Mouse (Mus musculus): ENCODE data around the gene Sptbn1. TPM values are rescaled to one million over a fixed set of nuclear protein-coding genes. Genes with fewer than 3 reads are reported as not detected.

Sptbn1 gene
- 164 and 178 TPM in 2 replicates for polyA plus RNA-seq (2015; fragmentation: Nextera tagmentation; extraction: Ambion mirVana)

DNA sequence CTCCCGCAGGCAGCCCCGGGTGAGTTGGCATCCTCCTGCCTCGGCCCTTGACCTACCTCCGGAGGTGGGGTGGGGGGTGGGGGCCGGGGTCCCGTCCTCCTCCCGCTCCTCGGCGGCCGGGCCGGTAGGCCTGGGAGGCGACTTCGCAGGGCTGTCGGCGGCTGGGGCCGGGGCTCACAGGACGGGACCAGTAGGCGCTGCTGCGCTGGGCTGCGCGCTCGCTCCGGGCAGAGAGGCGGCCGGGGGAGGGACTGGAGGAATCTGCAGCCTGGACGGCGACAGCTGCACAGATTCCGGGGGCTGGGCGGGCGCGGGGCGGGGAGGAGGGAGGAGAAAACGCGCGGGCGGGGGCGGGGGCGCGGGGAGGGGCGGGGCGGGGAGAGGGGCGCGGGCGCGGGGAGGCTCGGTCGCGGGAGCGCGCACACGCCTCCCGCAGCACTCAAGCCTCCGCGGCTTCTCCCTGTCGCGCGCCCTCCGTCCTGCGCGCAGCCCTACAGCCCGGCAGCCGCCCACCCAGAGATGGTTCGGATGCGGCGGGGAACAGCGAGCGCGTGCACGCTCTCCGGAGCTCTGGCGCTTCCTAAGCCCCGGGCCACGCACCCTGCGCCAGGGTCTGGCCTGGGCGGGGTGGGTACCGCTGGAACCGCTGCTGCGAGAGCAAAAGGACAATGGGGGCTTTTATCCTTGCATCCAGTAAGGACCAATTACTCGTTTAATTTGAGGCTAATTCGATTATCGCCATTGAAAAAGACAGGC lies at the start of gene Sptbn1:
Sptbn1 (minus strand) TSS at position 284 of the 756 bp plus-strand sequence.
- H3K27ac ChIP-seq (ENCODE audit: low read length): peak within 1 kb of the TSS; percentile 99
- no peaks in the 10 kb centered on the region for H3K9me3 ChIP-seq (replicated peaks; ENCODE audit: control insufficient read depth, low read length)
- peaks cover 17% of the 10 kb centered on the region; the same call in 1 of the 2 replicates for H3K4me1 ChIP-seq (ENCODE audit: control insufficient read depth, insufficient read depth, low read length)
- H3K4me3 ChIP-seq (ENCODE audit: low read length): peak within 1 kb of the TSS; percentile 99
- H3K9ac ChIP-seq (ENCODE audit: low read length): peak within 1 kb of the TSS; percentile 100
- WGBS: under 1% methylated on average over 53 of the region's 81 CpGs
- H3K27me3 ChIP-seq (ENCODE audit: control insufficient read depth, insufficient read depth, low read length): no peaks in the 10 kb centered on the region
- H3K36me3 ChIP-seq (ENCODE audit: control insufficient read depth, insufficient read depth): no peaks in the 10 kb centered on the region
- ATAC-seq (replicated peaks; ENCODE audit: extremely low read depth, insufficient read depth, low FRiP score): peak; percentile 93
- H3K4me2 ChIP-seq (ENCODE audit: low read depth, low read length): peak within 1 kb of the TSS; percentile 75

DNA sequence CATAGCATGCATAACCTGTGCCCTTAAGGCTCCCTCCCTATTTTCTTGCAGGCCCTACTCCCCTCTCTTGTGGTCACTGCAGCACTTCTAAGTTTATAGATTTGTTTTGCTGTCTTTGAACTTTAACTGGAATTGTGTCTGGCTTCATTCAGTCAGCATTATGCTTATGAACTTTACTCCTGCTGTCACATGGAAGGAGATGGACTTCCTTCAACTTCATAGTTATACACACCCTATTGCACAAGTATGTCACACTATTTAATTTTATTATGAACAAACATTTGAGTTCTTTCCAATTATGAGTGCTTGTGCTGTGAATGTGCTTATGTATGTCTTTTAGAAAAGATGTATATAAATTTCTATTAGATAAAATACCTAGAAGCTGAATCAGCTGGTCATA lies 26.3 kb upstream of the Sptbn1 start:
- no peaks in the 10 kb centered on the region for H3K36me3 ChIP-seq (ENCODE audit: control insufficient read depth, insufficient read depth)
- peaks cover 34% of the 10 kb centered on the region for H3K4me1 ChIP-seq (ENCODE audit: control insufficient read depth, insufficient read depth, low read length)
- H3K9me3 ChIP-seq (replicated peaks; ENCODE audit: control insufficient read depth, low read length): no peaks in the 10 kb centered on the region
- H3K4me2 ChIP-seq (ENCODE audit: low read depth, low read length): no peak overlapping the region
- H3K9ac ChIP-seq (ENCODE audit: low read length): no peak overlapping the region
- no peaks in the 10 kb centered on the region for H3K27me3 ChIP-seq (ENCODE audit: control insufficient read depth, insufficient read depth, low read length)
- no peak for ATAC-seq (replicated peaks; ENCODE audit: extremely low read depth, insufficient read depth, low FRiP score)
- no peak overlapping the region for H3K4me3 ChIP-seq (ENCODE audit: low read length)
- H3K27ac ChIP-seq (ENCODE audit: low read length): no peak overlapping the region

DNA sequence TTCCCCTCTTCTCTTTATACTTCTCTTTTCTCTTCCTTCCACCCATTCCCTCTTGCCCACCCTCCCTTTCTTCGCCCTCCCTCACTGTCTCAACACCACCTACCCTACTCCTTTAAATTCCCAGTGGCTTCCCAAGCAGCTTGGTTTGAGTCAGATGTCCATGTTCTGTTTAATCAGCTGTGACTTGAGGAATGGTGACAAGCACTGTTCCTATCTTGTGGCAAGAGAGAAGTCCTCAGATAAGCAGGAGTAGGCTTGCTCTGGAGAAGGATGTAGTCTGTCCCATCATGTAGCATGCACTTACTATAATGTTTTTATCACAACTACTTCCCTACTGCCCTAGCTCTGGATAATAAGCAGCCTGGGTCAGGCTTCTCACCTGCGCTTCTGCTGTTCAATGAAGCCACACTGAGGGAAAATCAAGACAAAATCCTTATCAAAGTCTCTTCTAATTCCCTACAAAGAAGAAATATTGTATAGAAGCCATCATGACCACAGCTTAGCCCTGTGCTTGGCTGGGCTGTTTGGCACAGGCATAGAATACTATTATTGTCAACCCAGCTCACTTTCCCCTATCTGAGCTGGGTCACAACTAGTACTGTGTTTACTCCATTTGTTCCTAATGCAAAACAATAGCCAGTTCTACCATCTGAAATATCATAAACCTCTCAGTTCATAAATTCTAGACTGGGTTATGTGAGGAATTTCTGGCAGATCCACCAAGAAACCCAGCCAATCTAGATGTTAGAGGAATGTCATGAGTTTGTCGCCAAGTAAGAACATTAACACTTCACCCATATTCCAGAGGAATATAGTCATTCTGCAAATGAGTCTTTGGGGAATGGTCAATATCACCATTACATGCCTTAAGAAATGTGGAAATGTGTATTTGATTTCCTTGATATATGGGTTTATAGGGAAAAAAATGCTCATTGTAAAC lies 24.5 kb upstream of the Sptbn1 start:
- Histone ChIP-seq H3K4me1 (ENCODE audit: control insufficient read depth, insufficient read depth, low read length) (peaks cover 35% of the 10 kb centered on the region), H3K9me3 (replicated peaks; ENCODE audit: control insufficient read depth, low read length) (no peaks in the 10 kb centered on the region), H3K27me3 (ENCODE audit: control insufficient read depth, insufficient read depth, low read length) (no peaks in the 10 kb centered on the region), H3K9ac (ENCODE audit: low read length) (no peak overlapping the region; the same call in 1 of the 2 replicates), H3K36me3 (ENCODE audit: control insufficient read depth, insufficient read depth) (no peaks in the 10 kb centered on the region), H3K4me2 (ENCODE audit: low read depth, low read length) (no peak overlapping the region), H3K27ac (ENCODE audit: low read length) (peak overlapping the region; percentile 87), H3K4me3 (ENCODE audit: low read length) (no peak overlapping the region)
- 75% methylated on average over 3 of the region's 3 CpGs for WGBS
- ATAC-seq (replicated peaks; ENCODE audit: extremely low read depth, insufficient read depth, low FRiP score): 0 out of 2 replicates have a peak, but pooled peaks have one; percentile 28

DNA sequence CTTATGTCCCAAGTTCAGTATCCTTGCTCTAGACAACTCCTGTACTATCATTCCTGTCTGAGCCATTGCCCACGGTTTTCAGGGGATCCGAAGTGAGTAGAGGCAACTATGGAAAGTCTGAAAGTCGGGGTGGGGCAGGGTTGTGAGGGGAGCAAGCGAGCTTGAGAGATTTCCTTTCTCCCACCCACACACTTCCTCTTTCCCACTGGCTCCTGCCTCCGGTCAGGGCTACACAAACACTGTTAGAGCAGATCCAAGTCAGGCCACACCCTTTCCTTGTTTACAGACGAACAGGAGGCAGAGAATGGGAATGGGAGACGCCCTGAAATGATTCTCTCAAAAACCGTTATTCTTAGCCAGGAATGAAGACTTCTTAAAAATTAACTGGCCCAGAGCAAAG lies 23.2 kb upstream of the Sptbn1 start:
- H3K27me3 ChIP-seq (ENCODE audit: control insufficient read depth, insufficient read depth, low read length): no peaks in the 10 kb centered on the region
- peak overlapping the region; percentile 87 for H3K27ac ChIP-seq (ENCODE audit: low read length)
- WGBS: 41% methylated on average over 8 of the region's 8 CpGs

DNA sequence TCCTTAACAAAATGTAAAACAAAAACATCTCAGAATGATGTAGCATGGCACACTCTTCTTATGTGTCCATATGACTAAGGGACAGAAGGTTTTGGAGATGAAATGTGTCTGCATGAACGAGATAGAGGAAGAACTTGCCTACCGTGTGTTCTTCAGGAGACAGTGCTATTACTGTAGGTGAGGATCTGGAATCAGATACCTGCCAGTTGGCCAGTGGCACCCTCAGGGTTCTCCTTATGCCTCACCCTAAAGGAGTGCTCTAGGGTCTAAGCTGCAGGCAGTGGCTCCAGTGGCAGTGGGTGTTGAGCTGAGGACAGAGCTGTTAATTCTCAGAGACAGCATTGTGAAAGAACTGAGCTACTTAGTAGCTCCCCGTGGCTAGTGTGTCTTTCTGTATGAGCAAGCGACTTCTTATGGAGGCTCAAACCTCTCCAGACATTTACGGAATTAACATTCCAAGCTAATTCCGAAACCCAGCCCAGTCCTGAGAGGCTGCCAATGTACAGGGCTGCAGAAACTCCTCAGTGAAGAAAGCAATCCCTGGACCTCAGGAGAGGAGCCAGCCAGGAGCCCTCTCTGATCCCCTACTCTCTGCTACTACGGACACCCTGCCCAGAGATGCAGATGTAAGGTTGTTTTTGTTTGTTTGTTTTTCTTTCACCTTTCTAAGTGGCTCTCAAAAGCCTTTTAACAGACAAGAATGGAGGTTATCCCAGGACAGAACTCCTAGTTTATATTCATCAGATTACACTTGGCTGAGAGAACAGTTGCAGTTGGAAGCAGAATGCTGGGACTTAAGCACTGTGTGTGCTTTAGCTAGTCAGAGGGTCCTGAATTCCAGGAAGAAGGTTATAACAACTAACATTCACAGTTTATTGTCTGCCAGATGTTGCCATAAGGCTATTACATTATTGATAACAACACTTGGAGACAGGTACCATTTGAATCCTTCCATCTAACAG lies 21.8 kb upstream of the Sptbn1 start:
- Histone ChIP-seq H3K4me2 (ENCODE audit: low read depth, low read length) (no peak overlapping the region), H3K36me3 (ENCODE audit: control insufficient read depth, insufficient read depth) (no peaks in the 10 kb centered on the region), H3K9ac (ENCODE audit: low read length) (no peak overlapping the region), H3K9me3 (replicated peaks; ENCODE audit: control insufficient read depth, low read length) (no peaks in the 10 kb centered on the region), H3K27ac (ENCODE audit: low read length) (peak overlapping the region; percentile 4), H3K27me3 (ENCODE audit: control insufficient read depth, insufficient read depth, low read length) (no peaks in the 10 kb centered on the region), H3K4me1 (ENCODE audit: control insufficient read depth, insufficient read depth, low read length) (peaks cover 35% of the 10 kb centered on the region), H3K4me3 (ENCODE audit: low read length) (no peak overlapping the region)
- no peak for ATAC-seq (replicated peaks; ENCODE audit: extremely low read depth, insufficient read depth, low FRiP score)
- WGBS: 42% methylated on average over 7 of the region's 7 CpGs

More for the DNA sequence above, 23.2 kb upstream of the Sptbn1 start:
- Histone ChIP-seq H3K9ac (ENCODE audit: low read length) (no peak overlapping the region), H3K9me3 (replicated peaks; ENCODE audit: control insufficient read depth, low read length) (no peaks in the 10 kb centered on the region), H3K4me2 (ENCODE audit: low read depth, low read length) (peak overlapping the region; percentile 15; the same call in 1 of the 2 replicates), H3K36me3 (ENCODE audit: control insufficient read depth, insufficient read depth) (no peaks in the 10 kb centered on the region), H3K4me3 (ENCODE audit: low read length) (no peak overlapping the region), H3K4me1 (ENCODE audit: control insufficient read depth, insufficient read depth, low read length) (peaks cover 35% of the 10 kb centered on the region)
- peak; percentile 87 for ATAC-seq (replicated peaks; ENCODE audit: extremely low read depth, insufficient read depth, low FRiP score)

DNA sequence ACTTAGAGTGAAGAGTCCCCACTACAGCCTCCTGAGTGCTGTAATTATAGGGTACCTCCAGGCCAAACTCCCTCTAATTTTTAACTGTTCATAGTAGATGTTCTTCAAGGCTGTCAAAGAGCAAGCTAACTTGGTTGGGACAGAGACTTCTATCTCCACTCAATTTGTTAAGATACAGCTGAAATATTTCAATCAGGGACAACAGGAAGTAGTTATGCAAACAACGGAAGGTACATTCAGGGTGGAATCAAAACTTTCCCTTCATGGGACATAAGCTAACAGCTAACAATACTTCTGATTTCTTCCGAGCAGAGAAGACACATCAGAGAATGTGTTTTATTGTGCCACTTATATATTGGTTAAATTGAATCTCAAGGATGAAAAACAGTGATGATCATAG lies 20.1 kb upstream of the Sptbn1 start:
- Histone ChIP-seq H3K27me3 (ENCODE audit: control insufficient read depth, insufficient read depth, low read length) (no peaks in the 10 kb centered on the region), H3K9me3 (replicated peaks; ENCODE audit: control insufficient read depth, low read length) (no peaks in the 10 kb centered on the region), H3K4me1 (ENCODE audit: control insufficient read depth, insufficient read depth, low read length) (peaks cover 35% of the 10 kb centered on the region), H3K4me3 (ENCODE audit: low read length) (no peak overlapping the region), H3K9ac (ENCODE audit: low read length) (no peak overlapping the region), H3K27ac (ENCODE audit: low read length) (no peak overlapping the region), H3K4me2 (ENCODE audit: low read depth, low read length) (no peak overlapping the region), H3K36me3 (ENCODE audit: control insufficient read depth, insufficient read depth) (no peaks in the 10 kb centered on the region)
- WGBS: 71% methylated on average over 2 of the region's 2 CpGs
- ATAC-seq (replicated peaks; ENCODE audit: extremely low read depth, insufficient read depth, low FRiP score): no peak

DNA sequence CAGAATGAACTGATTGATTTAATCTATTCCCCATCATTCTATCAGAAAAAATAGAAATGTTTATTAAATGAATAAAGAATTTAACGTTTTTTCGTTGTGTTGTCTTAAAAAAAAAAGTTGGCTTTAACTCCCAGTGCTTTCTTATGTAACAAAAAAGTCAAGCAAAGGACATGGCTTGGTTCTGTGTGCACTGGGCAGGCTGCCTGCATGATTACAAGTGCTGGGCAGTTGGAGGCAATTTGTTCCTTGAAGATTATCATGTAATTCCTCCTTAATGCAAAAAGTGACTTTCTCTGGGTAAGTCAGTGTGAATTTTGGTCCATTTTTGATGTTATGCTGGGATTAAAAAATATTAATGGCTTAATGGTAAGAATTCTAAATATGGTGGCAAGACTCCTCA lies 15.7 kb upstream of the Sptbn1 start:
- no peaks in the 10 kb centered on the region for H3K36me3 ChIP-seq (ENCODE audit: control insufficient read depth, insufficient read depth)
- H3K9ac ChIP-seq (ENCODE audit: low read length): no peak overlapping the region
- ATAC-seq (replicated peaks; ENCODE audit: extremely low read depth, insufficient read depth, low FRiP score): no peak
- H3K27ac ChIP-seq (ENCODE audit: low read length): no peak overlapping the region
- no peaks in the 10 kb centered on the region for H3K9me3 ChIP-seq (replicated peaks; ENCODE audit: control insufficient read depth, low read length)
- H3K4me3 ChIP-seq (ENCODE audit: low read length): no peak overlapping the region
- H3K4me2 ChIP-seq (ENCODE audit: low read depth, low read length): no peak overlapping the region
- 47% methylated on average over 2 of the region's 2 CpGs for WGBS
- no peaks in the 10 kb centered on the region for H3K27me3 ChIP-seq (ENCODE audit: control insufficient read depth, insufficient read depth, low read length)
- 0 out of 2 replicates have a peak, but pooled peaks cover 2% of the 10 kb centered on the region for H3K4me1 ChIP-seq (ENCODE audit: control insufficient read depth, insufficient read depth, low read length)

DNA sequence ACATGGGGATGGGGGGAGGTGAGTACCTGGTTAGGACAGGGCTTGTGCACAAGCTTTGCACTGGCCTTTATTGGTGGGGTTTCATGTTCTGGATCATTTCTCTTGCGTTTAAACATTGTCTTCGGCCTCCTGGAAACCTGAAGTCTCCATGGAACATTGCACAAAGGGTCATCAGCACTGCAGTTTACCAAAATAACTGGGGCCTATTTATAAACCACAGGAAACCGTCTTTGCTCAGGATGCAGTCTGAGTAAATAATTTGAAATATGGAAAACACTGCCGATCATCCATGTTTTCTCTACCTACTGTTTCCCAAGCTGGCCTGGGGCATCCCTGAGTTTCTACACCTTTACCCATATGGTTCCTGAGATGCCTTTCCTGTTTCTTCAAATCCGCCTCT lies 13.1 kb upstream of the Sptbn1 start:
- Histone ChIP-seq H3K4me2 (ENCODE audit: low read depth, low read length) (no peak overlapping the region), H3K9ac (ENCODE audit: low read length) (no peak overlapping the region), H3K4me3 (ENCODE audit: low read length) (no peak overlapping the region), H3K27me3 (ENCODE audit: control insufficient read depth, insufficient read depth, low read length) (no peaks in the 10 kb centered on the region), H3K9me3 (replicated peaks; ENCODE audit: control insufficient read depth, low read length) (0 out of 2 replicates have a peak, but pooled peaks cover 2% of the 10 kb centered on the region), H3K36me3 (ENCODE audit: control insufficient read depth, insufficient read depth) (no peaks in the 10 kb centered on the region), H3K27ac (ENCODE audit: low read length) (no peak overlapping the region), H3K4me1 (ENCODE audit: control insufficient read depth, insufficient read depth, low read length) (0 out of 2 replicates have a peak, but pooled peaks cover 2% of the 10 kb centered on the region)
- ATAC-seq (replicated peaks; ENCODE audit: extremely low read depth, insufficient read depth, low FRiP score): no peak
- WGBS: 63% methylated on average over 5 of the region's 5 CpGs

Measured in heart, embryonic 16.5 days (tissue).